Mouse (Mus musculus): Measurements from ENCODE around the gene Ccdc43. TPM values are rescaled to one million over a fixed set of nuclear protein-coding genes. Genes with fewer than 3 reads are reported as not detected.

The Ccdc43 gene
- 10 to 100 TPM; 37.0 to 38.8 TPM for total RNA-seq (2023)

DNA sequence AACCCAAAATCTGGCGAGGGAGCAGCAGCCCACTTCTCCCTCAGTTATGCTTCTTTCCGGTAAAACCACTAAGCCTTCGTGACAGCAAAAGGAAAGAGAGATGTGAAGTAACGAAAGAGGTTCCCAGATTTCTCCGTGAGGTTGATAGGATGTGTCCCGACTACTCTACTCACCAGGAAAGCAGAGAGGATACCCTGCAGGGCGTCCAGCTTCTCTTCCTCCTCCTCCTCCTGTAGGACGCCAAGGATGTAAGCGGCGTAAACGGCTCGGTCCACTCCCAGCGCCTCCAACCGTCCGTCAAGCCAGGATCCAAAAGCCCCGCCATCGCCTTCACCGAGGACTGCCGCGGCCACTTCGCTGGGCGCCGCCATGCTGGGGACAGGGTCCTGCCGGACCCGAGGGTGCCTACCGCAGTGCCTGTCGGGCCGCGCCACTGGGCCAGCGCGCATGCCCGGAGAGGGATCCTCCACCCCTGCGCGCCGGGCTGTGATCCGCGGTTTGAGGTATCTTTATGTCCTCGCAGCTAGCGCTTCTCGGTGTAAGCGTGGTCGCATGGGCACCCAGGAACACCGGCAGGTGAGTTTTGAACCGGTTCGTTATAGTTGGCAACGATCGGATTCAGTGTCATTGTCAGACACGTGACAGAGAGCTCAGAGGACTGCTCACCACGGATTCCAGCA is at the start of gene Ccdc43:
Ccdc43 (minus strand) TSS at position 445 of the 680 bp plus-strand sequence.

DNA sequence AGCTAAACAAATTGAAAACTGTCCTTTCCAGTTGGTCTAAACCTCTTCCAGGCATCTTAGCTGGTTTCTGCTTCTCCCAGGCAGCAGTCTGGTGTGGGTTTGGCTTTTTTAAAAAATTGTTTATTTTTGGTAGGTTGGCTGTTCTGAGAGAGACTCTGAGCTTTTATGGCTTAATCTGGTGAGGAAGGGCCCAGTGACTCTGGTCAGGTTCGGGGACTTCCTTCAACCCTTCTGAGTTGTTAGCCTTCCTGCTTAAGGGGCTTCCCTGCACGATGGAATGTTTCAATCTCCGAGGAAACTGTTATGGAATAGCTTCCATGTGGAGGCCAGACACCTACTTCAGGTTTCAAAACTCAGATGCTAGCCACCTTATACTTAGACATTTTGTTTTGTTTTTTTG is 34.2 kb downstream of the Ccdc43 start, which contains the start of gene Meioc:
Meioc (plus strand) TSS at position 301 of the 400 bp plus-strand sequence.

Other genes starting within 250 kb of the Ccdc43 start
- gene Itga2b, start 227.7 kb downstream of the Ccdc43 start, total RNA-seq (2023), result 10 to 100 TPM; 15.2 to 24.0 TPM
- 10 to 100 TPM; 54.3 to 61.2 TPM for gene Gpatch8, start 141.4 kb downstream of the Ccdc43 start, total RNA-seq (2023)
- not detected for gene Gm11627, start 118.3 kb downstream of the Ccdc43 start, total RNA-seq (2023)
- not detected for gene Fzd2, start 93.4 kb downstream of the Ccdc43 start, total RNA-seq (2023)
- not detected for gene Meioc, start 34.1 kb downstream of the Ccdc43 start, total RNA-seq (2023)
- gene Adam11, start 63.7 kb upstream of the Ccdc43 start, total RNA-seq (2023), result 1 to 10 TPM; 2.8 to 2.9 TPM
- gene Gjc1, start 121.9 kb upstream of the Ccdc43 start, total RNA-seq (2023), result not detected
- not detected for gene Higd1b, start 138.1 kb upstream of the Ccdc43 start, total RNA-seq (2023)
- gene Eftud2, start 183.2 kb upstream of the Ccdc43 start, total RNA-seq (2023), result 100 to 1,000 TPM; 154 TPM
- not detected for gene Ccdc103, start 183.4 kb upstream of the Ccdc43 start, total RNA-seq (2023)
- gene Fam187a, start 187.4 kb upstream of the Ccdc43 start, total RNA-seq (2023), result not detected
- not detected for gene Gfap, start 203.1 kb upstream of the Ccdc43 start, total RNA-seq (2023)
- gene Kif18b, start 227.3 kb upstream of the Ccdc43 start, total RNA-seq (2023), result 1 to 10 TPM in 1 of 2 experiments, under 1 TPM in 1; 0.59 to 2.2 TPM
- not detected for gene C1ql1, start 248.9 kb upstream of the Ccdc43 start, total RNA-seq (2023)

All from T-cell, adult 66 days (primary cell).